Mouse (Mus musculus): ENCODE measurements at regions not wholly inside any gene's neighbourhood (a gene's known extent, or its start where the extent isn't known, plus 50 kb on each side); places are given as distances from the start of the nearest gene placed in this dataset.

DNA sequence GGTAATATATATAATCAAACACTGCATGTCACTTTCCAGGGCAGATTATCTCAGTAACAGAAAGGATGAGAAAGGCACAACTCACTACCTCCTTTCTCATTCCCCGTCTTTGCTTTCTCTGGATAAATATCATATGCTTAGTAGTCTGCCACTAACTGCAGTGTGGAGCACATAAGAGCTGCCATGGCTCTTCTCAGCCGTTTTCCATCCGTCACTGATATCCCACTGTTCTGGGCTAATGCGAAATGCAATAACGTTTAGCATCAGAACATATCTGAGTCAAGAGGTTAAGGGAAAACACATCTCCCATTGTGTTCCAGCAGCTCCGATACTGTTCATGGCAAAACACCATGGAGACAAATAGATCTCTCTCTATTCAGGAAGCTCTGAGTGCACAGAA lies 379.8 kb upstream of the Ubash3b start:
- no peak overlapping the region for H3K4me3 ChIP-seq (ENCODE audit: insufficient read depth, low read depth, low read length)
- TF ChIP-seq CTCF (IDR thresholded peaks at IDR 0.05; ENCODE audit: insufficient read depth, low read depth, low read length): no peak
- TF ChIP-seq POLR2A (IDR thresholded peaks at IDR 0.05; ENCODE audit: insufficient read depth, low read depth, low read length): no peak
- WGBS: 64% methylated on average over 6 of the region's 6 CpGs
- no peak overlapping the region for H3K27ac ChIP-seq (ENCODE audit: insufficient read depth, low read depth, low read length)
- H3K4me1 ChIP-seq (ENCODE audit: control insufficient read depth, insufficient read depth, low read length): no peaks in the 10 kb centered on the region

DNA sequence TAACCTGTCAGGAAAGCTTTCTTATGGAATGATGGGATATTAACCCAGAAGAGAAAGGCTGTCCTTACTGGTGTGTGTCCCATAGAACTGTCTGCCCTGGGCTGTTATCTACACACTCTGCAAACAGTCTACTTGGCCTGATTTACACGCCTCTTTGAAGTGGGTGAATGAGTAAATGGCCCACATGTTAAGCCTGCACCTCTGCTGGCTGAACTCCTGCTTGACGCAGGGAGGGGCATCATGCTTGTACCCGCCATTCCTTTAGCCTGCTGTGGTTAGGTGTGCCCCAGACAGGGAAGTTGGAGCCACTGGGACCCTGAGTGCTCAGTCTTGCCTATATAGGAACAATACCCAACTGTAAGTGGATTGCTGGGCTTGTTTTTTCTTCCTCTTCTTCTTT lies 371.3 kb upstream of the Ubash3b start:
- H3K27ac ChIP-seq (ENCODE audit: insufficient read depth, low read depth, low read length): no peak overlapping the region
- WGBS: 83% methylated on average over 3 of the region's 3 CpGs
- TF ChIP-seq POLR2A (IDR thresholded peaks at IDR 0.05; ENCODE audit: insufficient read depth, low read depth, low read length): no peak
- no peak for TF ChIP-seq CTCF (IDR thresholded peaks at IDR 0.05; ENCODE audit: insufficient read depth, low read depth, low read length)
- no peak overlapping the region for H3K4me3 ChIP-seq (ENCODE audit: insufficient read depth, low read depth, low read length)
- H3K4me1 ChIP-seq (ENCODE audit: control insufficient read depth, insufficient read depth, low read length): peaks cover 3% of the 10 kb centered on the region; the same call in 1 of the 2 replicates

- WGBS: 80% methylated on average over 7 of the region's 7 CpGs
- Histone ChIP-seq H3K27ac (ENCODE audit: insufficient read depth, low read depth, low read length) (no peak overlapping the region), H3K4me1 (ENCODE audit: control insufficient read depth, insufficient read depth, low read length) (peaks cover 3% of the 10 kb centered on the region; the same call in 1 of the 2 replicates), H3K4me3 (ENCODE audit: insufficient read depth, low read depth, low read length) (no peak overlapping the region)
- TF ChIP-seq CTCF (IDR thresholded peaks at IDR 0.05; ENCODE audit: insufficient read depth, low read depth, low read length) (no peak), POLR2A (IDR thresholded peaks at IDR 0.05; ENCODE audit: insufficient read depth, low read depth, low read length) (no peak)
Observed at GRCm38 (mm10) chr9:41532290-41532689, 370.8 kb upstream of the Ubash3b start.

DNA sequence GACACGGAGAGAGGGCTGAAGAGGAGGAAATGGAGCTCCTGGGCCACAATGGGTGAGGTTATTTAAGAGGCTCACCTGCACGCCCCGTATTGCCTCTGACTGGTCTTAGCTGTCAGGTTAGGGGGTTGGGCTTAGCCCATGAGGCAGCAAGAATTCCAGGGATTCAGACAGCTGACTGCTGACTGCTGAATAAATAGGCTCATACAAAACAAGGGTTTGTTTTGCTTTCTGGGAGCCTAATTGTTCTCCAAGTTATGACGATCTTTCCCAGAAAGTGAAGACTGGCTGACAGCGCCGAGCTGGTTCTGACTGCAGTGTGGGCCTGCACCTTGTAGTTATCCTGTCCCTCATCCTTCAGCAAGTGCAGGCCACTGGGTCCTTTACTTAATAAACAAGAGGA lies 370.1 kb upstream of the Ubash3b start:
- Histone ChIP-seq H3K27ac (ENCODE audit: insufficient read depth, low read depth, low read length) (no peak overlapping the region), H3K4me3 (ENCODE audit: insufficient read depth, low read depth, low read length) (no peak overlapping the region)
- WGBS: 71% methylated on average over 6 of the region's 6 CpGs

GRCm38 (mm10) chr9:41526126-41526525 lies 364.6 kb upstream of the Ubash3b start:
- no peak overlapping the region for H3K4me3 ChIP-seq (ENCODE audit: insufficient read depth, low read depth, low read length)
- H3K4me1 ChIP-seq (ENCODE audit: control insufficient read depth, insufficient read depth, low read length): no peaks in the 10 kb centered on the region; the same call in 1 of the 2 replicates
- TF ChIP-seq POLR2A (IDR thresholded peaks at IDR 0.05; ENCODE audit: insufficient read depth, low read depth, low read length) (no peak), CTCF (IDR thresholded peaks at IDR 0.05; ENCODE audit: insufficient read depth, low read depth, low read length) (no peak)
- no peak overlapping the region for H3K27ac ChIP-seq (ENCODE audit: insufficient read depth, low read depth, low read length)
- 64% methylated on average over 8 of the region's 8 CpGs for WGBS

More for the DNA sequence above, 370.1 kb upstream of the Ubash3b start:
- TF ChIP-seq POLR2A (IDR thresholded peaks at IDR 0.05; ENCODE audit: insufficient read depth, low read depth, low read length): no peak
- TF ChIP-seq CTCF (IDR thresholded peaks at IDR 0.05; ENCODE audit: insufficient read depth, low read depth, low read length): no peak
- peaks cover 3% of the 10 kb centered on the region; the same call in 1 of the 2 replicates for H3K4me1 ChIP-seq (ENCODE audit: control insufficient read depth, insufficient read depth, low read length)

DNA sequence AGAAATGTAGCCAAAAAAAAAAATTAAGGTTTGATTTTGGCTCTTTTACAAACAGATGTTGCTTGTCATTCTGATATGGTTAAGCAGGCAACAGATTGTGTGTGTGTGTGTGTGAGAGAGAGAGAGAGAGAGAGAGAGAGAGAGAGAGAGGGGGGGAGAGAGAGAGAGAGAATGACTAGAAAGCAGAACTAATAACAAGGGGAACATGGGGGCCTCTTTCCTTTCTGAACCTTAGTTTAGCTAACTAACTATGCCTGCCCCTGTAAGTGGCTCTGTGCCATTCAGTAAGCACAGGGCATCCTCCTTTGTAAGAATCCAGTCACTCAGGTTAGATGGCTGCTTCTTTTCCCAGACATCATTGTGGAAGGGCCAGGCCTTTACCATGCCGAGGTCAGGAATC lies 364.0 kb upstream of the Ubash3b start:
- no peak overlapping the region for H3K27ac ChIP-seq (ENCODE audit: insufficient read depth, low read depth, low read length)
- H3K4me1 ChIP-seq (ENCODE audit: control insufficient read depth, insufficient read depth, low read length): no peaks in the 10 kb centered on the region; the same call in 1 of the 2 replicates
- 59% methylated on average over 1 of the region's 1 CpGs for WGBS
- H3K4me3 ChIP-seq (ENCODE audit: insufficient read depth, low read depth, low read length): no peak overlapping the region
- TF ChIP-seq POLR2A (IDR thresholded peaks at IDR 0.05; ENCODE audit: insufficient read depth, low read depth, low read length): no peak
- no peak for TF ChIP-seq CTCF (IDR thresholded peaks at IDR 0.05; ENCODE audit: insufficient read depth, low read depth, low read length)

DNA sequence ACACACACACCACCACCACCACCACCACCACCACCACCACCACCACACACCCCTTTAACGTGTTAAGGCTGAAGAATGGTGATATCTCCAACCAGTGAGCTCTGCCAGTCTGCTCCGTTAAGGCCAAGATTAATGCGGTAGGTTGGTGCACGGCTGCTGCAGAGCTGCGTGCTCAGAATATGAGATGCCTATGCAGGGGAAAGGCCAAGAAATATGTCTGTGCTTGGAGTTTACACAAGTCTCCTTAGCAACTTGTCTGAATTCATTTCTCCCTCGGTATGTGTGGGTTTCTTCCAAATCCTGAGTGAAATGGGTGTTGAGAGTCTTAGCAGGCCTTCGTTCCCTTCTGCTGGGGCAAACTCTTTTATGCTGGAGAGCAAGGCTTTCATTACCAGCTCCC lies 363.1 kb upstream of the Ubash3b start:
- H3K4me3 ChIP-seq (ENCODE audit: insufficient read depth, low read depth, low read length): no peak overlapping the region
- 55% methylated on average over 7 of the region's 7 CpGs for WGBS
- TF ChIP-seq CTCF (IDR thresholded peaks at IDR 0.05; ENCODE audit: insufficient read depth, low read depth, low read length) (no peak), POLR2A (IDR thresholded peaks at IDR 0.05; ENCODE audit: insufficient read depth, low read depth, low read length) (no peak)
- H3K4me1 ChIP-seq (ENCODE audit: control insufficient read depth, insufficient read depth, low read length): no peaks in the 10 kb centered on the region; the same call in 1 of the 2 replicates
- H3K27ac ChIP-seq (ENCODE audit: insufficient read depth, low read depth, low read length): no peak overlapping the region

DNA sequence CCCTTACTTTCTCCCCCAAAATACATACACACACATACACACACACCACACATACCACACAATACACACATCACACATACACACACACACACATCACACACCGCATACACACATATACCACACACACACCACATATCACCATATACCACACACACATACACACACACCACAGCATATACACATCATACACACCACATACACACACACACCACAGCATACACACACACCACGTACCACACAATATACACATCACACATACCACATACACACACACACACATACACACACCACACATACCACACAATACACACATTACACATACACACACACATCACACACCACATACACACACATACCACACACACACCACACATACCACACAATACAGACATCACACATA lies 362.5 kb upstream of the Ubash3b start:
- Histone ChIP-seq H3K27ac (ENCODE audit: insufficient read depth, low read depth, low read length) (no peak overlapping the region), H3K4me1 (ENCODE audit: control insufficient read depth, insufficient read depth, low read length) (no peaks in the 10 kb centered on the region; the same call in 1 of the 2 replicates), H3K4me3 (ENCODE audit: insufficient read depth, low read depth, low read length) (no peak overlapping the region)
- TF ChIP-seq POLR2A (IDR thresholded peaks at IDR 0.05; ENCODE audit: insufficient read depth, low read depth, low read length) (no peak), CTCF (IDR thresholded peaks at IDR 0.05; ENCODE audit: insufficient read depth, low read depth, low read length) (no peak)
- 96% methylated on average over 2 of the region's 2 CpGs for WGBS

- H3K27ac ChIP-seq (ENCODE audit: insufficient read depth, low read depth, low read length): no peak overlapping the region
- TF ChIP-seq POLR2A (IDR thresholded peaks at IDR 0.05; ENCODE audit: insufficient read depth, low read depth, low read length): no peak
- no peak for TF ChIP-seq CTCF (IDR thresholded peaks at IDR 0.05; ENCODE audit: insufficient read depth, low read depth, low read length)
- no peaks in the 10 kb centered on the region; the same call in 1 of the 2 replicates for H3K4me1 ChIP-seq (ENCODE audit: control insufficient read depth, insufficient read depth, low read length)
- WGBS: 93% methylated on average over 1 of the region's 1 CpGs
- no peak overlapping the region for H3K4me3 ChIP-seq (ENCODE audit: insufficient read depth, low read depth, low read length)
Observed at GRCm38 (mm10) chr9:41522302-41522701, 360.8 kb upstream of the Ubash3b start.

DNA sequence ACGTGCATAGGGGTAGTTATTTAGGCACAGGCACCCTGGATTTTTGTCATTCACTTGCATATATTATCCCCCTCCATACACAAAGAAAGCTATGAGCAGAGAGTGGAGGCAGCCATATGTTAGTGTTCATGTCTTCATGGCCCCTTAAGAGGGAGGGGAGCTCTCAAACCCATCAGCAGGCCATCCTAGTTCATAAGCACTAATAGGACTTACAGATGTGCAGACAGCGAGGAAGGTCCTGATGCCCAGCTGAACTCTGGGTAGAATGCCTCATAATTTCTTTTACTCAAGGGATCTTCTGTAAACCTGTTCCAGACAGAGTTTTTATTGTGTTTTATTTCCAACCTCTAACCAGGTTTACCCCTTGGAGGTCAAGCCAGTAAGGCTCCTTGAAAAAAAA lies 356.3 kb upstream of the Ubash3b start:
- Histone ChIP-seq H3K4me1 (ENCODE audit: control insufficient read depth, insufficient read depth, low read length) (peaks cover 2% of the 10 kb centered on the region; the same call in 1 of the 2 replicates), H3K4me3 (ENCODE audit: insufficient read depth, low read depth, low read length) (no peak overlapping the region), H3K27ac (ENCODE audit: insufficient read depth, low read depth, low read length) (no peak overlapping the region)
- 84% methylated on average over 2 of the region's 2 CpGs for WGBS
- TF ChIP-seq CTCF (IDR thresholded peaks at IDR 0.05; ENCODE audit: insufficient read depth, low read depth, low read length): no peak
- no peak for TF ChIP-seq POLR2A (IDR thresholded peaks at IDR 0.05; ENCODE audit: insufficient read depth, low read depth, low read length)
